Mouse (Mus musculus) left cerebral cortex, adult 8-10 months (tissue): ENCODE results near the gene Jag1. TPM values are rescaled to one million over a fixed set of nuclear protein-coding genes. Genes with fewer than 3 reads are reported as not detected.

Experiments
- DNase-seq, 2 experiments: peaks; one replicate each; pipeline ENCODE4 v3.0.0; 2022; ENCODE audit warnings: low spot score in 2 of 2
- total RNA-seq, 4 experiments: library from RNA; stranded (reverse); gene quantifications; 2 replicates each; pipeline ENCODE4 v1.2.4; 2022

The Jag1 gene
- total RNA-seq, 4 experiments from 2014 or later: 7.1 to 8.0 (median 7.5) TPM

DNA sequence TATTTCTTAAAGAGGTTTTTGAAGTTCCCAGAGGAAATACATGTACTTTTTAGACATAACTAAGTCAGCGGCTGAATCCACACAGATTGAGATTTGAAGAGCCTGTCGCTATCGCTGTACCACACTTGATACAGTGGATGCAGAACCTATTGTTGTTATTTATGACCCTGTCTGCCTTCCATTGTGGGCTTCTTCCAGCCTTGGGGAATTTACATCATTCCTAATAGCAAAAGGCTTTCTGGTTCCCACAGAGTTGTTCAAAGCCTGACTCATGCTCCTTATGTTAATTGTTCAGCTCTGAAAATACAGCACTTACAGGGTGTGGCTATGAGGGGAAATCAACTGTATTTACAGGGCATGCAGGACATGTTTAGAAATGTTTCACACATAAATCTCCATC, 51.9 kb downstream of the Jag1 start:
- no peak for DNase-seq

DNA sequence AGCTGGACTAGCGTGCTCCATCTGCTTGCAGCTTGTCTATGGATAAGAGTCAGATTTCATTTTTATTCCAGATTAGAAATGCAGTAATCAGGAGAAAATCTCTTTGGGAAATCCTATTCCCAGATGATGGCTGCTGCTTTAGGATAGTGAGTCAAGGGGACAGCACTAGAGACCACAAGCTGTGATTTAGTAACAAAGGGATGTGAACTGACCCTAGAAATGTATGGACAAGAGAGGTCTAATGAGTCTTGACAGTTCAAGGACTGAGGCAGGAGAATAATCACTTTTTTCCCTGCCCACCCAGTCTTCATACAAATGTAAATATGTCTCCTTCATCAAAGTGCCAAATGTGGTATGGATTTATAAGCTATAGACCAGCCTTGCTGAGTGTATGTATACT, 52.6 kb downstream of the Jag1 start:
- no peak for DNase-seq

DNA sequence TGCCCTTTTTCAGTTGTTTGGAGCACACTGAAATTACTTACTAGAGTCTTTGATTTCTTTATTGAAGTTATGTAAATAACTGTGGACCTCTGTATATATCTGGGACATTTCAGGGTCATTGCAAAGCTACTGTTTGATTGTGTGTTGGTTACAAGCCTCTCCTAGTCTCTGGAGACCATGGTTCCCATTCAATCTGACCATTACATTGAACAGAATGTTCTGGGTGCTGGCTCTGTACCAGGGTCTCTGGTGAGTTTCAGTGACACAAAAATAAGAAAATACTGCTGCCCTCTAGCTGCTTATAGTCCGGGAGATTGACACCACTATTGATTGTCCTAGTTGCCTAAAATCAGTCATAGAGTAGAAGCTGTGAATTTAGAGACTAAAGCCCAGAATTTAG, 66.5 kb downstream of the Jag1 start:
- no peak for DNase-seq

DNA sequence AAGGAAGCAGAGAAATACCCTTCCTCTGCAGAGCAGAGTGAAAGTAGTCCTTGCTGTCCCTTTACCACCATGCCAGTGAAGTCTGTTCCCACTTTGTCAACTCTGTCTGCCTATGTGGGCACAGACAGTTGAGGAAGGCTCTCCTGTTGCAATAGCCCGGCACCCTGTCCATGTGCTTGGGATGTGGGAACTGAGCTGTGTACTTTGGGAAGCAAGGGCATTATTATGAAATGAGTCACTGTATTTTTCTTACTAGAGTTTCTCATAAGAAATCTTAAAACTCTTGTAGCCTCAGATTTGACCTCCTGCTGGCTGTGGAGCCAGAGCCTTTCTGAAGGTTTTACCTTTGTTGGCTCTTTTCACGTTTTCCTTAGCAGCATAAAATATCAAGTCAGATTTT, 67.1 kb downstream of the Jag1 start:
- DNase-seq: no peak

DNA sequence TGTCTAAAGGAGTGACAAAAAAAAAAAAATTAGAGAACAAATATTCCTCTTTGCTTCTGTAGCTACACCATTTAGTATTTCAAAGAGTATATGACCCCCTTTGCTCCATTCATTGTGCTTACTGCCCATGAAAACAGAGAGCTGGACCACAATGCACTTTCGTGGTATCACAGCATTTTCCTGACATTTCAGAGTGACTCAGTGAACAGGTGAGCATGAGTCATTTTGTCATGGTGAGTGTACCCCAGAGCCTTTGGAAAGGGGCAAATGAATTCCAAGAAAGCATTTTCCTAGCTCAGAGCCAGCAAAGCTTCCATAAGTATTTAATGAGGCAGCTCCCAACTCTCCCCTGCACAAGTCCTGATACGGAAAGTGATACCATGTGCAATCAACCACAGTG, 72.3 kb downstream of the Jag1 start:
- no peak for DNase-seq

Other genes with a start within 250 kb of the Jag1 start
- 10 to 100 TPM in 3 of 4 experiments, 1 to 10 TPM in 1; 9.4 to 26.2 (median 17.1) TPM for gene AL731706.2, start 231.0 kb downstream of the Jag1 start, total RNA-seq
- gene Slx4ip, start 225.4 kb downstream of the Jag1 start, total RNA-seq: 1 to 10 TPM; 6.6 to 7.2 (median 6.7) TPM
- gene AL731706.1, start 225.3 kb downstream of the Jag1 start, total RNA-seq: 10 to 100 TPM in 3 of 4 experiments, 1 to 10 TPM in 1; 9.1 to 23.4 (median 17.7) TPM
- 10 to 100 TPM; 23.2 to 39.3 (median 28.1) TPM for gene Mkks, start 225.3 kb downstream of the Jag1 start, total RNA-seq